Mouse (Mus musculus) E14TG2a.4 (cell line): ENCODE measurements around the gene Brip1.

Experiments used
- CTCF ChIP-seq: conservative IDR thresholded peaks from 2 replicates; pipeline ENCODE4 v1.5.1; 2014; ENCODE audit warnings: low read length
- POU5F1 ChIP-seq: IDR thresholded peaks from 2 replicates; pipeline ENCODE4 v1.6.1; 2014; ENCODE audit warnings: low read length, borderline replicate concordance

DNA sequence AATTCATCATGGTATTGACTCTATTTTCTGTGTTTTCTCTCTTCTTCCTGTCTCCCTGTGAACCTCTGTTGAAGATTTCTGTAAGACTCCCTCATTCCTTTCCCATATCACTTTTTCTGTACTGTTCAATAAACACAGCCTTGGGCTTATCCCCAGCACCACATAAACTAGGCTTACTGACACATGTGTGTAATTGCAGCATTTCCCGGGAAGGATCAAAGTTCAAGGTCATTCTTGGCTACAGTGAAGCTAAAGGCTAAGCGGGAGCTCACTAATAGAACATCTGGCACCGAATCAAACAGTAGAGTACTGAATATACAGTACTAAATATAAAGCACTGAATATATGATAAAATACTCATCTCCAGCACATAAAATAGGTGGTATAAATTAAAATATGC is 25.2 kb downstream of the Brip1 start:
- TF ChIP-seq CTCF (no peak), POU5F1 (no peak)
